Mouse (Mus musculus) leukemia stem cell, adult 10-12 weeks (primary cell): ENCODE measurements around the gene Cxcr5. TPM values are rescaled to one million over a fixed set of nuclear protein-coding genes. Genes with fewer than 3 reads are reported as not detected.

Source experiments
- polyA plus RNA-seq: library from polyadenylated mRNA; stranded (reverse); fragments of >175 nt; gene quantifications from 2 replicates; pipeline ENCODE4 v1.2.3, GENCODE M21; 2012; ENCODE audit warnings: low replicate concordance

The Cxcr5 gene
- 2.1 and 9.7 TPM in 2 replicates for polyA plus RNA-seq

DNA sequence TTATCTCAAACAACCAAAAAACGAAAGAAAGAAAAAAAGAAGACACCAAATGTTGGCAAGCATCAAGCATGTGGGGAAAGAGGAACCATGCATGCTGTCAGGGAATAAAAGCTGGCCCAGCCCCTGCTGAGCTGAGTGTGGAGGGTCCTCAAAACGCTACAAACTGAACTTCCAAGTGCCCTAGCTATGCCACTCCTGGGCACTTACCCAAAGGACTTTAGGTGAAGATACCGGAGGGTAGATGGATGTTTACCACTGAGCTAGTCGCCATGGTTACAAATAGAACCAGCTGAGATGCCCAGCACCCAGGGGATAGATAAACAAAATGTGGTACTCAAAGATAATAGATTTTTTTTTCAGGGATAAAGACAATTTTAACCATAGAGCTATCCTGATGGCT lies at the start of gene Cxcr5:
TSS of gene Cxcr5 (minus strand) at position 281 of the 400 bp plus-strand sequence.

GRCm38 (mm10) chr9:44604779-44605615 lies 43.3 kb upstream of the Cxcr5 start, which contains the start of gene Ddx6:
Ddx6 (plus strand) TSS chr9:44604892.

DNA sequence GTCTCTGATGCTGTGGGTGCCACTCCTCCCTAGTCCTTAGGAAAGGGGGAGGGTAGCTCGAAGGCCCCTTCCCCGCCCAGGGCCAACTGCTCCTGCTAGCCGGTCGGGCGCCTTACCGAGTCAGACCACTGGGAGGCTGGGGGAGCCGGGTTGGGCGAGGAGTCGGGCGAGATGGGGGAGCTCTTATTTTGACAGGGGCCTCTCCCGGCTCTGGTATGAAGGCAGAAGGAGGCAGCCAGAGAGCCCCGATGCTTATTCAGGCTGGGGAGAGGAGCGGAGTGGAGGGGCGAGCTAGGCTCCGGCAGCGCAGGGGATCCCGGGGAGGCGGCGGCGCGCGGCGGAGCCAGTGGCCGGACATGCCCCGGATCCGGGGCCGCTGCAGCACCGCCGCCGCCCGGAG lies 79.1 kb downstream of the Cxcr5 start, which contains the start of gene Bcl9l:
TSS of gene Bcl9l (plus strand) at position 274 of the 400 bp plus-strand sequence.

Other genes with a start within 250 kb of the Cxcr5 start
- gene C2cd2l, start 241.6 kb downstream of the Cxcr5 start, polyA plus RNA-seq = 216 and 324 TPM in 2 replicates
- 8.4 and 13.8 TPM in 2 replicates for gene Dpagt1, start 235.9 kb downstream of the Cxcr5 start, polyA plus RNA-seq
- 825 and 1,471 TPM in 2 replicates for gene H2afx, start 227.2 kb downstream of the Cxcr5 start, polyA plus RNA-seq
- 173 and 677 TPM in 2 replicates for gene Hmbs, start 217.6 kb downstream of the Cxcr5 start, polyA plus RNA-seq
- gene Vps11, start 200.2 kb downstream of the Cxcr5 start, polyA plus RNA-seq = 7.8 and 11.3 TPM in 2 replicates
- 25.8 and 40.4 TPM in 2 replicates for gene Hyou1, start 182.4 kb downstream of the Cxcr5 start, polyA plus RNA-seq
- gene Slc37a4, start 165.0 kb downstream of the Cxcr5 start, polyA plus RNA-seq = 10.4 and 13.2 TPM in 2 replicates
- 48.9 and 50.6 TPM in 2 replicates for gene Rps25, start 154.7 kb downstream of the Cxcr5 start, polyA plus RNA-seq
- 5.6 and 13.4 TPM in 2 replicates for gene Trappc4, start 154.3 kb downstream of the Cxcr5 start, polyA plus RNA-seq
- gene Ccdc84, start 143.3 kb downstream of the Cxcr5 start, polyA plus RNA-seq = 10.2 and 37.1 TPM in 2 replicates
- 1.5 TPM in 1 of 2 replicates, not detected in the other for gene Foxr1, start 120.7 kb downstream of the Cxcr5 start, polyA plus RNA-seq
- not detected in 2 replicates for gene Upk2, start 106.9 kb downstream of the Cxcr5 start, polyA plus RNA-seq
- gene Bcl9l, start 79.1 kb downstream of the Cxcr5 start, polyA plus RNA-seq = 36.8 and 56.9 TPM in 2 replicates
- 30.0 and 54.1 TPM in 2 replicates for gene Ddx6, start 43.0 kb upstream of the Cxcr5 start, polyA plus RNA-seq
- gene Treh, start 111.4 kb upstream of the Cxcr5 start, polyA plus RNA-seq = not detected in 2 replicates
- gene Phldb1, start 173.3 kb upstream of the Cxcr5 start, polyA plus RNA-seq = 67.2 and 68.9 TPM in 2 replicates
- gene Arcn1, start 206.0 kb upstream of the Cxcr5 start, polyA plus RNA-seq = 8.9 and 12.4 TPM in 2 replicates
- 1.4 and 5.6 TPM in 2 replicates for gene Ift46, start 206.0 kb upstream of the Cxcr5 start, polyA plus RNA-seq
- 0.14 TPM in 1 of 2 replicates, not detected in the other for gene Tmem25, start 237.4 kb upstream of the Cxcr5 start, polyA plus RNA-seq
- gene Ttc36, start 241.2 kb upstream of the Cxcr5 start, polyA plus RNA-seq = 1.9 TPM in 1 of 2 replicates, not detected in the other